Mouse (Mus musculus) intestine, embryonic 15.5 days (tissue): ENCODE measurements around the gene Srgn. TPM values are rescaled to one million over a fixed set of nuclear protein-coding genes. Genes with fewer than 3 reads are reported as not detected.
"Not testable (repeated sequence)": the region's sequence is repeated elsewhere in the genome, so short reads cannot be mapped to it uniquely, and the experiment has no call there.

Experiments used
- ATAC-seq: fragments of 200-750 bp; cut with Nextera tagmentation; 2 replicates; pipeline ENCODE4 v1.8.0; 2017; ENCODE audit warnings: moderate TSS enrichment, moderate library complexity
- H3K27ac ChIP-seq: fragments of 300-500 bp; sonication (generic); 2 replicates; pipeline ENCODE4 v1.5.1; 2015; ENCODE audit warnings: mild to moderate bottlenecking, inconsistent platforms
- H3K27me3 ChIP-seq: fragments of 300-500 bp; sonication (generic); replicated peaks from 2 replicates; pipeline ENCODE4 v1.6.1; 2015; ENCODE audit warnings: inconsistent platforms
- H3K36me3 ChIP-seq: fragments of 300-500 bp; sonication (generic); 2 replicates; pipeline ENCODE4 v1.6.1; 2015; ENCODE audit warnings: inconsistent platforms
- H3K4me1 ChIP-seq: fragments of 300-500 bp; sonication (generic); replicated peaks from 2 replicates; pipeline ENCODE4 v1.6.1; 2015; ENCODE audit warnings: inconsistent platforms
- H3K4me2 ChIP-seq: fragments of 300-500 bp; sonication (generic); replicated peaks from 2 replicates; pipeline ENCODE4 v1.6.1; 2015; ENCODE audit warnings: mild to moderate bottlenecking, inconsistent platforms
- H3K4me3 ChIP-seq: fragments of 300-500 bp; sonication (generic); replicated peaks from 2 replicates; pipeline ENCODE4 v1.5.1; 2015; ENCODE audit warnings: inconsistent platforms
- H3K9ac ChIP-seq: fragments of 300-500 bp; sonication (generic); 2 replicates; pipeline ENCODE4 v1.6.1; 2015; ENCODE audit warnings: inconsistent platforms
- H3K9me3 ChIP-seq: fragments of 300-500 bp; sonication (generic); 2 replicates; pipeline ENCODE4 v1.6.1; 2016; ENCODE audit warnings: inconsistent platforms
- WGBS: fragments of 180-500 bp; shearing (Covaris S2); methylation state at CpG from one replicate; pipeline ENCODE4 v1.1.7; 2015; 5-methylcytosine and 5-hydroxymethylcytosine counted together
- polyA plus RNA-seq: library from polyadenylated mRNA; unstranded; fragments of >200 nt; fragmentation: Nextera tagmentation; extraction: Ambion mirVana; gene quantifications from 2 replicates; pipeline ENCODE4 v1.2.1, GENCODE M21; 2015

Srgn gene
- polyA plus RNA-seq, 1 experiment from 2014 or later: 15.4 TPM

- no peak overlapping the region for H3K27ac ChIP-seq
- no peaks in the 10 kb centered on the region for H3K4me1 ChIP-seq
- no peak overlapping the region for H3K4me3 ChIP-seq
- H3K4me2 ChIP-seq: no peak overlapping the region
- 91% methylated on average over 9 of the region's 9 CpGs for WGBS
- ATAC-seq: no peak
- no peaks in the 10 kb centered on the region for H3K36me3 ChIP-seq
- H3K9me3 ChIP-seq: no peaks in the 10 kb centered on the region
- no peak overlapping the region for H3K9ac ChIP-seq
- no peaks in the 10 kb centered on the region for H3K27me3 ChIP-seq
These were observed 26.2 kb downstream of the Srgn start for GRCm38 (mm10) chr10:62500916-62501615.

- no peak overlapping the region for H3K4me2 ChIP-seq
- ATAC-seq: peak; percentile 54
- 23% methylated on average over 15 of the region's 15 CpGs for WGBS
- no peak overlapping the region for H3K4me3 ChIP-seq
- H3K4me1 ChIP-seq: no peaks in the 10 kb centered on the region
- no peaks in the 10 kb centered on the region for H3K9me3 ChIP-seq
- no peak overlapping the region for H3K9ac ChIP-seq
- H3K27me3 ChIP-seq: no peaks in the 10 kb centered on the region
- no peak overlapping the region for H3K27ac ChIP-seq
- no peaks in the 10 kb centered on the region for H3K36me3 ChIP-seq
These were observed 26.9 kb downstream of the Srgn start for GRCm38 (mm10) chr10:62500088-62500915.

GRCm38 (mm10) chr10:62491681-62492080 lies 35.6 kb downstream of the Srgn start:
- not testable (repeated sequence) for H3K4me2 ChIP-seq, ATAC-seq, H3K9me3 ChIP-seq, H3K4me1 ChIP-seq, H3K4me3 ChIP-seq, H3K27ac ChIP-seq, H3K36me3 ChIP-seq, H3K9ac ChIP-seq, H3K27me3 ChIP-seq
- WGBS: 77% methylated on average over 3 of the region's 3 CpGs

GRCm38 (mm10) chr10:62488266-62488665 lies 39.0 kb downstream of the Srgn start:
- Histone ChIP-seq H3K27ac (no peak overlapping the region), H3K4me1 (peaks cover 4% of the 10 kb centered on the region; the same call in 1 of the 2 replicates), H3K27me3 (no peaks in the 10 kb centered on the region), H3K9me3 (no peaks in the 10 kb centered on the region), H3K4me3 (no peak overlapping the region), H3K36me3 (no peaks in the 10 kb centered on the region), H3K9ac (no peak overlapping the region), H3K4me2 (no peak overlapping the region)
- ATAC-seq: no peak
- 19% methylated on average over 1 of the region's 1 CpGs for WGBS

DNA sequence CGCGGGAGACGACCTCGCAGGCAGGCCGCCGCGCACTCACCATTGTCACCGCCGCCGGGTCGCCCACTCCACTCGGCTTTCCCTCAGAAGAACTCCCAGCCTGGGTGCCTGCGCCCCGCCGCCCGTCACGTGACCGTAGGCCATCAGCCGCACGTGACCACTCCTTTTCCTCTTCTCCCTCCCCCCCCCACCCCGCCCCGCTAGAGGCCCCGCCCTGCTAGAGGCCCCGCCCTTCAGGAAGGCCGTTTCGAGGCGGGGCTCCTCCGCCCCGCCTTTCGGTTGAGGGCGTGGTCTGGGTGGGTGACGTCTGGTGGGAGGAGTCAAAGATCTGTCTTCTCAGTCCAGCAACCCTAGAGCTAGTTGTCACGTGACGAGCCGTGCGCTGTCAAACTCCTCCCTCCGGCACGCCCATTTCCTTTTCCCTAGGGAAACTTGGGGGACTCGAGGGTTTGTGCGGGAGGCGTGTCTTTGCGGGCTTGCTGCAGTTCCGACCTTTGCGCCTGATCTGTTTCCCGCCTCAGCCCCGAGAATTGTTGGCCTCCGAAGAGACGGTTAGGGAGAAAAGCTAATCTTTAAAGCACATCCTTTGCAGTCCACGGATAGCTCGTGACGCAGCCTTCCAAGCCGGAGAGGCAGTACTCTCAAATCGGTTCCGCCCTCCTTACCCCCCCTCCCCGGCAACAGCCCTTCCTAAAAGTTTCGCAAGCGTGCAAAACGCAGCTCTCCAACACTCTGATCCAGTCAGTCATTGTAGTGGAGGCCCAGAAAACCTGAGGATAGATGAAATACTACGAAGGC lies 40.4 kb downstream of the Srgn start, which contains the start of gene Vps26a:
Gene Vps26a (minus strand): TSS at position 188 of the 798 bp plus-strand sequence.
- Histone ChIP-seq H3K9me3 (no peaks in the 10 kb centered on the region), H3K36me3 (no peaks in the 10 kb centered on the region), H3K27me3 (no peaks in the 10 kb centered on the region), H3K27ac (peak within 1 kb of the TSS; percentile 89), H3K4me3 (peak within 1 kb of the TSS; percentile 97), H3K4me1 (peaks cover 4% of the 10 kb centered on the region; the same call in 1 of the 2 replicates), H3K4me2 (peak within 1 kb of the TSS; percentile 57), H3K9ac (peak within 1 kb of the TSS; percentile 91)
- WGBS: under 1% methylated on average over 56 of the region's 59 CpGs
- peak; percentile 93 for ATAC-seq

DNA sequence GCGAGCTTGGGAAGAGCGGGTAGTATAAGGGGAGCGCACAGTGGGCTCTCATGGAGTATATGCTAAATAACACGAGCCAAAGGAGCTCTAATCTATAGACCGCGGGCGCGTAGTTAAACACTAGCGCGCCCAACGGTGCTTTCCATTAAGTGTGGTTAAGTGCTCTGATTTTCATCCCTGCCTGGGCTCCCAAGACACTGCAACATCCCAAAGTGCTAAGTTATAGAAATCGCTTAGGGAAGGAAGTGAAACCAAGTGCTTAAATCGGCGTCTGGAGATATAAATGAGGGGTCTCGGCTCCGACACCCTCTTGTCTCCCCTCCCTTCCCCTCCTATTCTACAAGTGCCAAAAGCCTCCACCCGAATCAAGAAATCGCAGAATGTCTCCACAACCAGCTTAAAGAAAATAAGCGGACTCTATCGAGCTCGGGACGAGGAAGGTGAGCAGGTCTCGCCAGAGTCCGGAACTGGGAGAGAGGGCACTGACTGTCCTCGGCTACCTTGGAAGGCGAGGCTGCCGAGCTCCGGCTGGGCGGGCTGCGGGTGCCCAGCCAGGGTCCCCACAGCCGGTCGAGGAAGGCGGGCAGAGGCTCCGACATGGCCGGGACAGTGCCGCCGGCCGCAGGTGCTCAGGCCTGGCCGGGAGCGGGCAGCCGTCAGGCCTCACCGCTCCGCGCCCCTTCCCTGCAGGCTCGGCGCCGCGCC lies 41.2 kb downstream of the Srgn start:
- peaks cover 4% of the 10 kb centered on the region; the same call in 1 of the 2 replicates for H3K4me1 ChIP-seq
- H3K4me3 ChIP-seq: peak overlapping the region; percentile 97
- H3K27ac ChIP-seq: peak overlapping the region; percentile 83
- ATAC-seq: peak; percentile 80
- peak overlapping the region; percentile 57 for H3K4me2 ChIP-seq
- H3K9me3 ChIP-seq: no peaks in the 10 kb centered on the region
- no peaks in the 10 kb centered on the region for H3K36me3 ChIP-seq
- H3K9ac ChIP-seq: peak overlapping the region; percentile 91
- WGBS: under 1% methylated on average over 40 of the region's 48 CpGs
- H3K27me3 ChIP-seq: no peaks in the 10 kb centered on the region

- Histone ChIP-seq H3K9me3 (no peaks in the 10 kb centered on the region), H3K27ac (no peak overlapping the region), H3K9ac (no peak overlapping the region), H3K4me3 (no peak overlapping the region), H3K36me3 (no peaks in the 10 kb centered on the region), H3K4me2 (no peak overlapping the region), H3K4me1 (peaks cover 2% of the 10 kb centered on the region; the same call in 1 of the 2 replicates), H3K27me3 (no peaks in the 10 kb centered on the region)
- no peak for ATAC-seq
- 65% methylated on average over 7 of the region's 7 CpGs for WGBS
These were observed 46.0 kb downstream of the Srgn start for GRCm38 (mm10) chr10:62481108-62481852.

GRCm38 (mm10) chr10:62476980-62477379 lies 50.3 kb downstream of the Srgn start:
- Histone ChIP-seq H3K9me3 (no peaks in the 10 kb centered on the region), H3K27ac (no peak overlapping the region), H3K4me3 (no peak overlapping the region), H3K36me3 (no peaks in the 10 kb centered on the region), H3K4me2 (no peak overlapping the region), H3K27me3 (no peaks in the 10 kb centered on the region), H3K9ac (no peak overlapping the region), H3K4me1 (no peaks in the 10 kb centered on the region)
- WGBS: 76% methylated on average over 2 of the region's 2 CpGs
- ATAC-seq: no peak

DNA sequence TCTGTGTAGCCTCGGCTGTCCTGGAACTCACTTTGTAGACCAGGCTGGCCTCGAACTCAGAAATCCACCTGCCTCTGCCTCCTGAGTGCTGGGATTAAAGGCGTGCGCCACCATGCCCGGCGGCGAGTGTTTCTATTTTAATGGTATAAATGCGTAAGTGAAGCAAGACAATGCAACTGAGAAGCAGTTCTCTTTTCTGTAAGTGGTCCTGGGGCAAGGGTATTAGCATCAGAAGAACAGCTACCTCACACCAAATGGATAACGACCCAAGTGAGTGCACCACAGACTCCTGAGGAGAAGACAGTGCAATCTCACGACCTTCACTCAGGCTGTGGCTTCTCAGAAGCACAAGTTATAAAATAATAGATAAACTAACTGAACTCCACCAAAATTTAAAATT lies 52.3 kb downstream of the Srgn start:
- Histone ChIP-seq H3K4me2 (no peak overlapping the region), H3K4me1 (no peaks in the 10 kb centered on the region), H3K9ac (no peak overlapping the region), H3K4me3 (no peak overlapping the region), H3K36me3 (no peaks in the 10 kb centered on the region), H3K27me3 (no peaks in the 10 kb centered on the region), H3K27ac (no peak overlapping the region), H3K9me3 (no peaks in the 10 kb centered on the region)
- 89% methylated on average over 10 of the region's 10 CpGs for WGBS
- ATAC-seq: no peak

DNA sequence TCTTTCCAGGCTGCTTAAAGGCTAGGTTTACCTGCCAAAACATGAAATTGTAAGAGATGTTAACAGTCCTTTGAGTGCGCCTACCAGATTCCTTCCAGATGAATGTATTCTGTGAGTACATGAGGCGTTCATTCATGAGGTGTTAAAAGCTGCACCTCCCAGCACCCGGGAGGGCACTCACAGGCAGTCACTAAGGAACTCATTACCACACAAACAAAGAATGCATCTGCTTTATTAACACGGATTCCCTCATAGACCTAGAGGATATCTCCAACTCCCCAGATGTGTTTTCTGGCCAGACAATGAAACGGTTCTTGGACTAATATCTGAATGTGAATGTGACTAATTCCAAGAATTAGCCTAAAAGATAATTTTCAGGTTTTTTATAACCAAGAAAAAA lies 56.1 kb downstream of the Srgn start:
- Histone ChIP-seq H3K9ac (no peak overlapping the region), H3K4me3 (no peak overlapping the region), H3K36me3 (no peaks in the 10 kb centered on the region; the same call in 1 of the 2 replicates), H3K4me1 (no peaks in the 10 kb centered on the region), H3K9me3 (no peaks in the 10 kb centered on the region), H3K4me2 (no peak overlapping the region), H3K27ac (no peak overlapping the region), H3K27me3 (no peaks in the 10 kb centered on the region)
- WGBS: 72% methylated on average over 5 of the region's 5 CpGs
- ATAC-seq: no peak

DNA sequence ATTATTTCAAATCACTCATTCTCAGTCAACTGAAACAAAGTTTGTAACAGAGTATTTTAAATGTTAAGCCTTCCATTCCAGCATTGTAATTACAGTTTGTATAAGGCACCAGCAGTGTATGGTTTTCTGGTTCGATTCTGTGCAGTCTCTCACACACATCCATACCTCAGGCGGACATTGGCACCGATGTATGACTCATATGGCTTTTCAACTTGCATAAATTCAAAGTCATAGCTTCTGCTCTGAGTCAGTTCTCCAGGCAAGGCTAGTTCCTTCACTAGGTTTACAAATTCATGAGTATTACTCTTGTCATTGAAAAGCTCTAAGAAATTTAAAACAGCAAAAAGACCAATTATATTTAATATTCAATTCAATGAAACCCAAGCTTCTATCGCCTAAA lies 57.5 kb downstream of the Srgn start:
- no peaks in the 10 kb centered on the region for H3K4me1 ChIP-seq
- WGBS: 90% methylated on average over 4 of the region's 4 CpGs
- ATAC-seq: no peak
- no peak overlapping the region for H3K9ac ChIP-seq
- H3K4me2 ChIP-seq: no peak overlapping the region
- H3K4me3 ChIP-seq: no peak overlapping the region
- H3K9me3 ChIP-seq: no peaks in the 10 kb centered on the region
- no peak overlapping the region for H3K27ac ChIP-seq
- no peaks in the 10 kb centered on the region; the same call in 1 of the 2 replicates for H3K36me3 ChIP-seq
- no peaks in the 10 kb centered on the region for H3K27me3 ChIP-seq
